Mouse (Mus musculus) bone marrow, adult 2 months (tissue): ENCODE results near the gene Ncl.

Source experiments
- CTCF ChIP-seq: fragments of 200-500 bp; IDR thresholded peaks from 2 replicates; pipeline ENCODE4 v1.5.1; 2011; ENCODE audit warnings: low read length, control low read depth; ENCODE audit not compliant: control insufficient read depth, insufficient read depth
- POLR2A ChIP-seq: fragments of 200-500 bp; IDR thresholded peaks from 2 replicates; pipeline ENCODE4 v1.6.1; 2011; ENCODE audit warnings: low read depth, mild to moderate bottlenecking, control low read depth, low read length, borderline replicate concordance; ENCODE audit not compliant: control insufficient read depth

DNA sequence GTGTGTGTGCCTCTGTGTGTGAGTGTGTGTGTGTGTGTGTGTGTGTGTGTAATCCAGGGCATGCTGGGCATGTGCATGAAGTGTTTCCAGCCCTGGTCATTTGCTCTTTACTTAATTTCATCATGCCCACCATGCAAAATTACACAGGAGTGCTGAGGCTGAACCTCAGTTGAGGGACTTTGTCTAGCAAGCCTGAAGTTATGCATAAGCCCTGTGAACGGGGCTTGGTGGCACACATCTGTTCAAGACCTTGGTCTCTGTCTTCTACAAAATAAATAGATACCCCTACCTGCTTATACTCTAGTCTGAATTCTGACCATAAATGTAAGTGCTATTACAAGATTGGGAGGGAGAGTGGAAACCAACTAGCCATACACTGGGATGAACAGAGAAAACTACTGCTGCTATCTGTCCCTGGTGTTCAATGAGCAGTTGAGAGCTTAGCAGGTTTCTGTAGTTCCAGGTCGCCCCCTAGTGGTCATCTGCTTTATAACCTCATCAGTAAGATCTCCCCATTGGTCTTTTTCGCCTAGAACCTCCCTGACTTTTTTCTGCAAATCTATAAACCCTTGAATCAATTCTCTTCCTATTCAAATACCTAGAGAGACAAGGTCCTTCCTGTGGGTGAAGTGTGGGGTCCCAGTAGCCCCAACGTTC, 19.9 kb downstream of the Ncl start:
- peak; percentile 65 for TF ChIP-seq CTCF
- TF ChIP-seq POLR2A, result no peak
